Mouse (Mus musculus): ENCODE data around the gene Tmem54. TPM values are rescaled to one million over a fixed set of nuclear protein-coding genes. Genes with fewer than 3 reads are reported as not detected.
A peak's percentile ranks its signal among the peaks of the same experiment; 100 is the strongest.

Gene Tmem54
- total RNA-seq, 2 experiments from 2014 or later, result not detected

DNA sequence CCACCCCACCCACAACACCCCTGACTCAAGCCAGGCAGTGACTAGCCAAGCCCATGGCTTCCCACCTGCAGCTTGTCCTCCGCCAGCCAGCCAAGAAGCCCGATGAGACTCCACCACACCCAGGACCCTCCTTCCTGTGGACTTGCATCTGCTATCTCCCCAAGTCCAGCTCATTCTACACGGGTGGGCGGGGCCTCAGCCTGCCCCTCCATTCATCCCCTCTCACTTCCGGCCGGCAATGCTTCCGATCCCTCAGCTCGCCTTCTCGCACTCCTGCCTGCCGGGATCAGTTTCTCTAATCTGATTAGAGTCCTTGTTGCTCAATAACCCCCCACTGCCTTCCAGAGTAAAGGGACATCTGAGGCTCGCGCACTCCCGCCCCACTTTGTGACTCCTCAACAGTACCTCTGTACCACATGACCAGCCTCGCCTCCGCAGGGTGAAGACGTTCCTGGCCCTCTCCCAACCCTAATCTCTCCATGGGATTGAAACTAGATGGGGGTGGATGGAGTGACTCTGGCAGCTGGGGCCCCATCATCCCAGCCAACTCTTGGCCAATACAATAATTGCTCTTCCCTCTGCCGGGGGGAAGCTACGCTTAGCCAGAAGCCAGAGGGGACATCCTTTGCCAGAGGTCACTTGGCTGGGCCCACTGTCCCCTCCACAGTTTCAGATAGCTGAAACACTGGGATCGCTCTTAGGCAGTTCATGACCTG is 20.5 kb downstream of the Tmem54 start:
- intact Hi-C loops (cut with DNase I), result no loop called here
- DNase-seq, result peak; percentile 37 to 47

DNA sequence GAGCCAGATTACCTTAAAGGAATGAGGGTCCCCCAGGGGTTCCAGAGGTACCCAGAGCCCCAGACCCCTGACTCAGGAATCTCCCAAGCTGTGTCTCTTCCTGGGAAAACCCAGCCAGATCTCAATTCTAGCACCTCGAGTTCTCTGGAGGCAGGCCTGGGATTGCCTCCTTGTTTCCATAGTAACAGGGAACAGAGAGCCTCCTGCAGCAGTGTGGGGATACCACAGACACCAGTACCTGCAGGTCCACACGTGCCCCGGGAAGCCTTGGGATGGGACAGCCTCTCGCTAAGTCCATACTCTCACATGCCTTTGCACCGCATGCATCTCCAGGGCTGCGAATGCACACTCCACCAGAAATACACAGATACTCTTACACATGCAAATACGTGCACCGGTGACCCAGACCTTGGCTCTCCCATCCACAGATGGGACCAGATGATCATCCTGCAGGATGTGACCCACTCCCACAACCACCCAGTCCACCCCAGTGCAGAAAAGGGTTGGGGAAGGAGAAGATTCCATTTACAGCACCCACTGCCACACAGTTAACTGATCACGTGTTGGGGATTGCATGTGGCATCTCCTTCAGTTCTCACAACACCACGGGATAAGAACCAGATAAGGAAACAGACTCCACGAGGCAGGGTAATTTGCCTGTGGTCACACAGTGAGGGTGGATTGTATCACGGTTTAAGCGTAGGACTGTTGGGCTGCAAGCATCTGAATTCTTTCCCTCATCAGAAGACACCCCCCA is 23.4 kb downstream of the Tmem54 start:
- DNase-seq, result no peak
- intact Hi-C loops (cut with DNase I), result no loop called here

DNA sequence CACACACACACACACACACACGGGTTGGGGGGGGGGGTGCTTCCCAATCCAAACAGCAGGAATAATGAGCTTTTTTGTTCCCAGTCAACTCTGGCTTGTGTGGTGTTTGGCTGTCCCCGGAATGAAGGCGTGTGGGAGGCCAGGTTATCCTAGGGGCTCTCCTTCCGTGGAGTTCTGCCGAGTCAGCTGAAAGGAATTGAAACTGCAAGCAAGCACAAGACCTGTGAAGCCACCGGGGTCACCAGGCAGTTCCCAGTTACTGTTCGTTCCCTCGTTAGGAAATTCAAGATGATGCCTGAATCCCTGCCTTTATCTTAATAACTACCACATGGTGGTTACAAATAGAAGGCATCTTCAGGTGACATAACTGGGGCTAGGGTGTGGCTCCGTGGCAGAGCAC is 24.0 kb downstream of the Tmem54 start:
- no peak for DNase-seq
- intact Hi-C loops (cut with DNase I), result no loop called here

DNA sequence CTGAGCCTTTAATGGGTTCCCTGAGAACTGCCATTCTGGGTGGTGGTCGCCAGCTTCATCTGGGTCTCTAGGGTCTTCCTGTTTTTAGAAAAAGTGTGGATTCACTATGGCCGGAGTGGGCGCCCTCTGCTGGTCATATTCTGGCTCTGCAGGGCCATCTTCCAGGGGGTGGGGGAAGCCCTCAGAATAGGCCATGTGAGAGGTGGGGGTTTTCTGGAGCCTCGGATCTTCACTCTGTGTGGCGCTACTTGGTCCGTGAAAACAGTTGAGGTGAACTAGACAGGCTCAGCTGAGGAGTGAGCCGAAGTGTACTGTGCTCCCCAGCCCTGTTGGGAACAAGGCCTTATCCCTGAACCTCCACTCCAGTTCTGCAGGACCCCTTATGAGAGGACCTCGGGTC is 24.8 kb downstream of the Tmem54 start:
- intact Hi-C loops (cut with DNase I), result loop anchor here (5.0 kb wide), 1 partner anchor 327 kb away; no protein-coding TSS in a partner anchor
- DNase-seq, result peak in 1 of 2 experiments; percentile 54

DNA sequence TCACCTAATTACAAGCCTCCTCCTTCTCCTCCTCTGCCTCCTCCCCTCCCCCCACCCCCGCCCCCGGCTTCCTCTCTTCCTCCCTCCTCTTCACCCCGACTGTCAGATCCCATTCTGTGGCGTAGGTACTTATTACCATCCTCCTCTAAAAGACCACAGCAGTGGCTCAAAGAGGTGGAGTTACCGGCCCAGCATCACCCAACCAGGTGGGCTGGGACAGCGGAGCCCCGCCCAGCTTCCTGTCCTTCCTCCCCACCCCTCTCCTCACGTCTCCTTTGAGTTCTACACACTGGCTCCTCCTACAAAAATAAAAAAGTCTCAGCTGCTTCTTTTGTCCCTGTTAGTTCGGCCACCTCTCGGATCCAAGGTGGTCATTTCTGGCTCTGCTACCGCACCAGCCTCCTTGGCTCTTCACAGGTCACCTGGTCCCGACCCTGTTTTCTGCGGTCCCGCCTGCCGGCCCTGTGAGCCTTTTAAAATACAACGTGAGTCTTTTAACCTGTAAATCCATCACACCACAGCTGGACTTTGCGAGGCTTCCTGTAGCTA is 25.5 kb downstream of the Tmem54 start:
- intact Hi-C loops (cut with DNase I), result loop anchor here (5.0 kb wide), 1 partner anchor 326 kb away; no protein-coding TSS in a partner anchor
- no peak for DNase-seq

DNA sequence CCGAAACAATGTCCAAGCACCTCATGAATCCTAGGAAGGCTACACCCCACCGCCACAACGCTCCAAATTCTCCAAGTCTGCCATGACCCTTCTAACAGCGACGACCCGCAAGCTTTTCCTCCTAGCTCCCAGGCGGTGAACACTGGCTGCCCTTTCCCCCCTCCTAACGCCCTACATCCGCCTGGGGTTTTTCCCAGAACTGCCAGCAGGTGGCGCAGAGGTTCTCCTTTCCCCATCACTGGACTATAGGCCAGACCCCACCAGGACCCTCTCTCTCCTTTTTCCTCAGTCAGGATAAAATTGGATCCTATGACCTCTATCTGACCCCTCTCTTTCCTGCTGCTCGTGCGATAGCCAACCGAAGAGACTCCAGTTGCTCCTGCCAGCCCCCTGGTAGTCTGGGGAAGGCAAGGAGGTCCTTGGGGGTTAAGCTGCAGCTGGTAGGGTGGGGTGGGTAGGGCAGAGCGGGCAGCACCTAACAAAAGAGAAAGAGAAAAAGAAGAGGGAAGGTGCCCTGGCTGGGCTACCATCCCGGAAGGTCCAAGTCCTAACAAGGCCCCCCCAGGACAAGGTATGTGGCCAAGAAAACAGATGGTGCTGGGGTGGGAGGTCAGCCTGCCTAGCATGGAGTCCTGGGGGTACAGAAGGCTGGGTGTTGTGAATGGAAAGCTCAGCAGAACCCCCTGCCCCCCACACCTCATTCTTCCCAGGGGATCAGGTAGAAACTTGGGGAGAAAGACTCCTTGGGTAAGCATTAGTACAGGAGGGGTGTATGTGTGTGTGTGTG is 29.6 kb downstream of the Tmem54 start:
- intact Hi-C loops (cut with DNase I), result loop anchor here (2.0 to 5.0 kb wide), 2 partner anchors 44 to 322 kb away; no protein-coding TSS in a partner anchor
- peak; percentile 82 to 85 for DNase-seq

DNA sequence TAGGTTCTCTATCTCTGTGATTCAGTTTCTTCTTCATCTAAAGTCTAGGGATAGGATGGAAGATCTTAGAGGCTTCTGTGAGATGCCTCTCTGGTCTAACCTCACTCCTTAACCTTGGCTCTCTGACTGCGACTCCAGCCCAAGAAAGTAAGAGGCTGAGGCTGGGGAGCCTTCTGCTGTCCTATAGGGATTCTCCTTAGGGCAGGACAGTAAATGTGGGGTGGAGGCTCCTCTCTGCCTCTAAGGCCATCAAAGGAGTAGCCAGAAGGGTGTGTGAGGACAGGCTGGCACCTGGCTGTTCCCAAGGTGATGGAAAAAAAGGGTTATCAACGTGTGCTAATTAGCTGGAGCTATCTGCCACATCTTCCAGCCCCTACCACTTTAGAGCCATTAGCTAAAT is 30.3 kb downstream of the Tmem54 start:
- intact Hi-C loops (cut with DNase I), result loop anchor here (2.0 kb wide), 2 partner anchors 43 to 145 kb away; no protein-coding TSS in a partner anchor
- DNase-seq, result no peak

DNA sequence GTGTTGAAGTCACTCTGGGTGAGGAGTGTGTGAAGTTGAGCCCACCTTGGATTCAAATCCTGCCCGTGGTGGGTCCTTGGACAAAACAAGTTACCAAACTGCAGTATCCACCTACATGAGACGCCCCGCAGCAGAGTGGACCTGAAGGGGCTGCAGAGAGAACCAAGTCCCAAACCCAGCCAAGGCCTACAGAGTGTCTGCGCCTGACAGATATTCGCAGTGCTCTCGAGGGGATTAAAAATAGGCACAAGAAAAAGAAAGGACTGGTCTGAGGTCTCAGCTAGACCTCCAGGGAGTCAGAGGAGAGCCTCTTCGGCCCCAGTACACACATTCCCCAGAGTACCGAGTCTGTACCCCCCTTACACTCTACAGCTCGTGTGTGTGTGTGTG is 30.8 kb downstream of the Tmem54 start:
- intact Hi-C loops (cut with DNase I), result loop anchor here (2.0 kb wide), 1 partner anchor 145 kb away; no protein-coding TSS in a partner anchor
- no peak for DNase-seq

DNA sequence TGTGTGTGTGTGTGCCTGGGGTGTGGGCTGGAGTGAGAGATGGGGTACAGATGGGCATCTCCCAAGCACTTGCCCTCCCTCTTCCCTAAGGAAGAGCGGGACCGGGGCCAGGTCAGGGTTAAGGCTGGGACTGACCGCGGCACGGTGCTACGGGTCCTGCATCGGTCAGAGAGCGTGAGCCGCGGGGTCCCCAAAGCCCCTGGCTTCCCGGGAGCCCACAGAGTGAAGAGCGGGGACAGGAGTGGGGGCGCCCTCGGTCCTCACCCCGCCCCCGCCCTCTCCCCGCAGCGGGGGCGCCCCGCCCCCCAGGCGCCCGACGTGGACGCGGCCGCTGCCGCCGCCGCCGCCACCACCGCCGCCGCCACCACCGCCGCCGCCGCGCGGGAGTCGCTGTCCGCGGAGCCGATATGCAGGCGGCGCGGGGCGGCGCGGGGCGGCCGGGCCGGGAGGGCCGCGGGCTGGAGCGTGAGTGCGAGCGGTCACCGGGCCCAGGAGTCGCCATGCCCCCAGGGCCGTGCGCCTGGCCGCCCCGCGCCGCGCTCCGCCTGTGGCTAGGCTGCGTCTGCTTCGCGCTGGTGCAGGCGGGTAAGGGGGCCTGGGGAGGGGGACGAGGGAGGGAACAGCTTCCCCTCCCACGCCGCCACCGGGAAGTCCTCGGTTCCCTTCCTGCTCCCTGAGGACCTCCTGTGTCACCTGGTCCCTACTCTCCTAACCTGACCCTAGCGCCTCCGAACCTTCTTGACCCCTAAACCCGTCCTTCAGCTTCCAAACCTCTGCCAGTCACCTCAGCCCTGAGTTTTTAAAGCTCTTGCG is 31.4 kb downstream of the Tmem54 start, which contains the start of gene Fndc5:
Gene Fndc5 (plus strand): TSS at position 421 of the 813 bp plus-strand sequence.
- peak; percentile 28 to 55 for DNase-seq
- intact Hi-C loops (cut with DNase I), result loop anchor here (2.0 kb wide), 1 partner anchor 144 kb away; no protein-coding TSS in a partner anchor

DNA sequence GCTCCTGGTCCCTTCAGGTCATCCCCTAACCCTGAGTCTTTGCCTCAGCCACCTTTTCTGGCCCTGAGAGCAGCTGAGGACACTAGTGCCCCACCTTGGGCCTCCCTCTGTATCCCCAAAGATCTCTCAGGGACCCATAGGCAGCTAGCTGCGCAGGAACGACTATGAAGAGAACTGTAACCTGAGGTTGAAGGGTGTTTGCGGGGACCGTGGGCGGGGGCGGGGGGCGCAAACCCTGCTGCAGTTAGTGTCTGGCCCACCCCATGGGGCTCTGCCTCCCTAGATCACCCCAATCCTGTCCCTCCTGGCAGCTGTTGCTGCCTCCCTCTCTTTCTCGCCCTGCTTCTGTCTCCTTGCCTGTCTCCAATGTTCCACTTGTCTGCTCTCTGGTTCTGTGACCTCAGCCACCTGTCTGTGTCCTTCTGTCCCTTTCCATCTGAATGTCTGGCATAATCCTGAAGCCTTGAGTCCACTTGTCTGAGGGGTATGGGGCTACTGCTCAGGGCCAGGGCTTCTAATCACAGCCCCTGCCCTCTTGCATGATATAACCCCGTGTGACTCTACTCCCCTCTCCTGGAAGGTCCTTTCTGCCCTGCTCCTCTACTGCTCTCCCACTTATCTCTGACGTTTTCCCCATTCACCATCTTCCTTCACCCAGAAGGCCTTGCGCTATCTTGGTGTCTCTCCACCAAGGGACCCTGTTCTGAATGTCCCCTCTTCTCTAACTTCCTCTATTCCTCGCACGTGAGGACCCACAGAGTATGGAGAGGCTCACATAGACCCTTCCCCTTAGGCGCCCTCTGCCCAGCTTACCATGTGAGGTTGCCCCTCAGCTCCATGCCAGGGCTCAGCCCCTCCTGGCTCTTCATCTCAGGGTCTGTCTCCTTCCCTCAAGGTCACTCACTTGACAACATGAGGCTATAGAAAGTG is 32.3 kb downstream of the Tmem54 start:
- DNase-seq, result no peak

DNA sequence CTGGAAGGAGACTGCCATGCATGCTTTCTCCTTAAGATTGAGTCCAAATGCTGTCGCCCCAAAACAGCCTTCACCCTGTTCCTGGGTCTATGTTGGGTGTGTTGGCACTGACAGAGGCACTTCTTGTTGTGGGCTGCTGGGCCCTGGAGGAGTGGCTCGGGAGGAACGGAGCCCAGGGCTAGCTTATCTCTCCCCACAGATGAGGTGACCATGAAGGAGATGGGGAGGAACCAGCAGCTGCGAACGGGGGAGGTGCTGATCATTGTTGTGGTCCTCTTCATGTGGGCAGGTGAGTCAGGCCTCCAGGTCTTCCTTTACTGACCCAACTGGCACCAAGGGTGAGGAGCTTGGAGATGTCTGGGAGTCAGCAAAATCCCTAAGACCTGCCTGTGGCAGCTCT is 34.3 kb downstream of the Tmem54 start:
- intact Hi-C loops (cut with DNase I), result no loop called here
- DNase-seq, result no peak

More for the DNA sequence above, 32.3 kb downstream of the Tmem54 start:
- intact Hi-C loops (cut with DNase I), result loop anchor here (2.0 kb wide), 1 partner anchor 143 kb away; no protein-coding TSS in a partner anchor

DNA sequence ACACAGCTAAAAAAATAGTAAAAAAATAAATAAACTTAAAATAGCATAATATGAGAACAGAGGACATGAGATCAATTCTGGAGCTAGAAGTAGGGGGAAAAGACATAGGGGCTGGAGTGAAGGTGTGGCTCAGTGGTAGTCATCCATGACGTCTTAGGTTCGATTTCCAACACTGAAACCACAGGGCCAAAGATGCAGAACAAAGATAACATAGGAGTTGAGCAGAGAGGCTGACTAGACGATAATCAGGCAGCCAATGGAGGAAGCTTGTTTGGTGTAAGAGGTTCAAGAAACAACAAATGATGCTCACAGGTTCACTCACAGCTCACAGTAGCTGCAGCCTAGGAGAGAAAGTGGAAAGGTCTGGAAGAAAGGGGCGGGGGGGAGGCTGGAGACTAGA is 35.5 kb downstream of the Tmem54 start:
- intact Hi-C loops (cut with DNase I), result no loop called here
- no peak for DNase-seq

DNA sequence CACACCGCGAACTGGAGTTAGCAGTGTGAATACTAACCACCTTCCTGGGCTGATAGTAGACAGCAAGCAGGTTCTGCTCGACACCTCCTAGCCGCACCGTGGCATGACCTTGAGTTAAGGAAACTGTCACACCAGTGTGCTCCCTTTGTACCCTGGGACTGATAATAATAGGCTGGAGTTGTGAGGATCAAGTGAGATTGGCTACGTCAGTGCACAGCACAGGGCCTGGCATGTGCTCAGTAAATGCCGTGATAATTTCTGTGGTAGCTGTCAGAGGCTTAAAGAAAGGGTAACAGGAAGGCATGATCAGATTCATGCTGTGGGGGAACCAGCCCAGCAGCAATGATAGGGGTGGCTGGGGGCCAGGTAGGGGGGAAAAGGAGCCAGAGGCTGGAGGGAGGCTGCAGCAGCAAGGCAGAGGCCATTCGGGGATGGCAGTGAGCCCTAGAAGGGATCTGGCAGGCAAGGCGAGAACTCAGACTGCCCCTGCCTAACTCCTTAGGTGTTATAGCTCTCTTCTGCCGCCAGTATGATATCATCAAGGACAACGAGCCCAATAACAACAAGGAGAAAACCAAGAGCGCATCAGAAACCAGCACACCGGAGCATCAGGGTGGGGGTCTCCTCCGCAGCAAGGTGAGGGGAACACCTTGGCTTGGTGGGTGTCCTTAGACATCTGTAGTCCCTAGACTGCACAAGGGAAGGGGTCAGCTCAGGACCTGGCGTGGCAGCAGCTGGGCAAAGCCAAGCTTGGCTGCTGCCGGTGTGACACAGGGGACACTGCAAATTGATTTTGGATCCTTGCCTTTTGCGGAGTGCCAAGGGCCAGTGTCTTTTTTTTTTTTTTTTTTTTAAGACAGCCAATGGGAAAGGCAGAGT is 36.5 kb downstream of the Tmem54 start:
- DNase-seq, result peak; percentile 47 to 62

DNA sequence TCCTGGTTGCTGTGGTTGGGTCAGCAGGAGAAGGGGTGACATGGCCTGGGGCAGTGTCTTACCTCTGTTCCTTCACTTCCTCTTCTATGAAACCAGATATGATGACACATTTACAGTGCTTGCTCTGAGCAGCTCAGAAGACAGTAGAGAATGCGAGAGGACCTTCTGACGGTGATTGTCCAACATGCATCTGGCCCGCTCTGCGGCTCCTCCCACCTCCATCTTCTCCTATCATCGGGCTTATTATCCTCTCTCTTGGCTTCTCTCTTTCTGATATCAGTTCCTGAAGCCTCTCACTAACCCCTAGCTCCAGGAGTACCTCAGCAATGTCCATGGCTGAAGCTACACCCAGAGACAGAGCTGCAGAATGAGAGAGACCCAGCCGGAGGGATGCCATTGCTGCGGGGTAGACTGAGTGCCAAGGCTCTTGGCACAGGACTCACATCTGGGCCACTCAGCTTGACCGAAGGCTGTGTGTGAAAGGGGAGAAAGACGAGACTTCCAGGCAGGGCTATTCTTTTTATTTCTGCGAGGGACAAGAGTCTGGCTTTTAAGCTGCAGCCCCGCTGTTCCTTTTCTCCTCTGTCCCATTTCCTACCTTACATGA is 37.2 kb downstream of the Tmem54 start:
- DNase-seq, result no peak
- intact Hi-C loops (cut with DNase I), result no loop called here

More for the DNA sequence above, 36.5 kb downstream of the Tmem54 start:
- intact Hi-C loops (cut with DNase I), result no loop called here

DNA sequence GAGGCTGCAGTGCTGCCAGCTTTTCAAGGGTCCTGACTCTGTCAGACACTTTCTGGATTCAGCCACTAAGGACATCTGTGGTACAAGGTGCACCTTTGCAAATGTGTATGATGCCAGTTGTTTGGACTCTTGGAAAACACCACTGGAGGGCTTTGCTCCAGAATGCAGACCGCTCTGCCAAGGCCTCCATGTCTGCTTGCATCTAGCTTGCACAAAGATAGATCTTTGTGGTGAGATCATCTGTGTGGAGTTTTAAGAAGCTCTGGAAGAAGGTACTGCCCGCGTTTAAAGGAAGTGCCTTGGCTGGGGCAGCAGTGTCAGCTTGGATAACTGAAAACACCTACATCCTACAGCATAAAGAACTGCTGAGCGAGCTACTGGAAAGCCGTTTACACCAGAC is 38.2 kb downstream of the Tmem54 start:
- intact Hi-C loops (cut with DNase I), result no loop called here

DNA sequence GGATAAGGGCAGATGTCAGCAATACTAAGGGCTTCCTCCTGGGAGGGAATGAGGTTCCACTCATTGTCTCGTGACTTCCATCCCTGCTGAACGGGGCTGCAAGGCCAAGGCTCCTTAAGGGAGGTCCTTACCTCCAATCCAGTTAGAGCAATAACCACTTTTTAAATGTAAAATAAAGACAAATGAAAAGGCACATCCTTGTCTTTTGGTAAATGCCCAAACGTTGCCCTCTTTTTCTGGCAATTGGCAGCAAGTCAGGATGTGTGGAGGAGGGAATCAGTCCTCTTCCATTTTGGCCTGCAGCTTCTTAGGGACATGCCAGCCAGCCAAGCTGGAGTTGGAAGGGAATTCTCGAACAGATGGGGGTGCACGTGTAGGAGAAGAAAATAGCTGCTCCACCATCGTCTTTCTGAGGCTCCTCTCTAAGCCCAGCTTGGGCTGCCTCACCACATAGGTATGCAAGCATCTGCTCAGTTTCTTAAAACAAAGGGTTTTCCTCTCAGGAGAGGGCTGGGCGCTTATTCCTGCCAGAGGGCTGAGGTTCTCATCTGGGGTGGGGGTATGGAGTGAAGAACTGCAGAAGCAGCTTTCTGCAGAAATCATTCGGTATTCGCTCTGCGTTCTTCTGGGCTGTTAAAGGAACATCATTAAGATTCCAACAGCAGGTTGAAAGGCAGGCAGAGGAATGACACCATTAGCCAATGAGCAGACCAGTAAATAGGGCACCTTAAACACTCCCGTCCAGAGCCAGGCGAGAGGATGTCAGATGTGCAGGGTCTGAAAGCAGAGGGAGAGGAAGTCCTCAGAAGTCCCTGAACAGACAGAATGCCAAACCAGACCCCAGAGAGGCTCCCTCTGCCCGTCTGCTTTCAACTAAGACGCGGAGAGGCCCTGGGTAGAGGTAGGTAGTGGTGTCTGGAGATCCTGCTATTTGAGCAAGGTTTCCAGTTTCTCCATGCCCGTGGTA is 39.3 kb downstream of the Tmem54 start:
- intact Hi-C loops (cut with DNase I), result no loop called here
- DNase-seq, result peak in 1 of 2 experiments; percentile 39

More for the DNA sequence above, 38.2 kb downstream of the Tmem54 start:
- no peak for DNase-seq

Data from heart, postnatal 14 days (tissue).